Mouse (Mus musculus) right cerebral cortex, postnatal 25 days (tissue): ENCODE data around the gene Serpina3f.
A peak's percentile ranks its signal among the peaks of the same experiment; 100 is the strongest.
"Not testable (repeated sequence)": the region's sequence is repeated elsewhere in the genome, so short reads cannot be mapped to it uniquely, and the experiment has no call there.

Experiments
- DNase-seq: peaks from one replicate; pipeline ENCODE4 v3.0.0; 2022

The Serpina3f gene

DNA sequence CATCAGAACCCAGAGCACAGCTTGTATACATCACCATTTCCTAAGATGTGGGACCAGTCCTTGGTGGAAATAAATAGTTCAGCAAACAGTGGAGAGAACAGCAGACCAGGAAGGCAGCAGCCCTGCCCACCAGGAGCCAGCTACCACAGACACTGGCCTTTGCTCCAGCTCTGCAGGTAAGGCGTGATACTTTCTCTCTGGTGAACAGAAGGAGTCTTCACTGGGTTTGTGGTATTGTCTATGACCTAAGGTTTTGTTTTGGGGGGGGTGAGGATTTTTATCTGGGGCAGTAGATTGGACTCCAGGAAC lies at the start of gene Serpina3f:
Serpina3f (plus strand) TSS at position 100 of the 309 bp plus-strand sequence.
- no peak for DNase-seq

DNA sequence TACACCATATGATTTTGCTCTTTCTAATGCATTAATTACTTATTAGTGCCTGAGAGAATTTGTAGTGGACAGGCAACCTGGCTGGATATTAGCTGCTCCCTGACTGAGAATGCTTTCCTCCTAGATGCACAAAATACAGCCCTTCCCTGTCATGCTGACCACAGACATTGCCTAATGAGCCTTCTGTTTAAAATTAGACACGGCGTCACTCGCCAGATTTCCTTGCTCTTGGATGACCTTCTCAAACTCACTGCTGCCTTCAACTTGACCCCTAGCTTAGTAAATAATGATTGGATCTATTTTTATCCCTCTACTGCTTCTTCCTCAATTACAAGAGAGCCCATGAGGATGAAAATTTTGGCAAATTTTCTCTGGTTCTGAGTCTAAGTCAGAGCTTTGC lies 39.6 kb upstream of the Serpina3f start:
- DNase-seq: no peak

GRCm38 (mm10) chr12:104175636-104176035 lies 38.7 kb upstream of the Serpina3f start:
- DNase-seq: no peak

DNA sequence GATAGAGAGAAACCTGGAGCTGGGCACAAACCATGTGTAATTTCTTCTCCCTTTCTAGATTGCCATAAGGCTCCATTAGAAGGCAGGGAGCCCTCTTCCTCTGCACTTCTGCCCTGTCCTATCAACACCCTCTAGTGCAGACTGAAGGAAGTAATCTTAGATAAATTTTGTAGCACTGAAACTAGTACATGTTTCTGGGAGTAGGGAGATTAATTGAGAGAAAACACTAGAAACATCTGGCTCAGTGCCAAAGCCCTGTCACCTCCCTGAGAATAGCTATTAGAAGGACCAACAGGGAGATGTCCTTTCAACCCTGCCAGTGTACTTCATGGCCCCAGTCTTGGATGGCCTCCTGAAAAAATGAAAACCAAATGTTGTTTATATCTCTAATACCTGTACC lies 35.8 kb upstream of the Serpina3f start:
- DNase-seq: no peak

GRCm38 (mm10) chr12:104178987-104179386 lies 35.4 kb upstream of the Serpina3f start:
- DNase-seq: no peak

GRCm38 (mm10) chr12:104185046-104185445 lies 29.3 kb upstream of the Serpina3f start:
- no peak for DNase-seq

- peak; percentile 16 for DNase-seq
Observed at GRCm38 (mm10) chr12:104186041-104186581, 28.2 kb upstream of the Serpina3f start.

- DNase-seq: no peak
Observed at GRCm38 (mm10) chr12:104189246-104189645, 25.1 kb upstream of the Serpina3f start.

- no peak for DNase-seq
Observed at GRCm38 (mm10) chr12:104190852-104191251, 23.5 kb upstream of the Serpina3f start.

GRCm38 (mm10) chr12:104209149-104209548 lies 5.2 kb upstream of the Serpina3f start:
- no peak for DNase-seq

DNA sequence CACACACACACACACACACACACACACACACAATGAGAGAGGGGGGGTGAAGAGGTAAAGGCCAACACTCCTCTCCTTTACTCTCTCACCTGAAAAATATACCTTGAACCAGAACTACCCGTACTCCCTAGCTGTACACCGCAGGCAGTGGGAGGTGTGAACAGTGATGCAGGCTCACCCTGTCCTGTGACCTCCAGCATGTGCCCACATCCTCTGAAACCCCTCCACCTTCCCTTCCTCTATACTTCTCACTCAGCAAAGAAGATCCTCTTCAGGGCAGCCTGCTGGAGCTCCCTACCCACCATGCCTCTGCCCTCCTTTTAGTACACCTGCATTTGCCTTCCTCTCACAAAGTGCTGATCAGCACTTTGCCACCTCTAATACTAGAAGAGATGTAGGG lies 4.5 kb upstream of the Serpina3f start:
- no peak for DNase-seq

DNA sequence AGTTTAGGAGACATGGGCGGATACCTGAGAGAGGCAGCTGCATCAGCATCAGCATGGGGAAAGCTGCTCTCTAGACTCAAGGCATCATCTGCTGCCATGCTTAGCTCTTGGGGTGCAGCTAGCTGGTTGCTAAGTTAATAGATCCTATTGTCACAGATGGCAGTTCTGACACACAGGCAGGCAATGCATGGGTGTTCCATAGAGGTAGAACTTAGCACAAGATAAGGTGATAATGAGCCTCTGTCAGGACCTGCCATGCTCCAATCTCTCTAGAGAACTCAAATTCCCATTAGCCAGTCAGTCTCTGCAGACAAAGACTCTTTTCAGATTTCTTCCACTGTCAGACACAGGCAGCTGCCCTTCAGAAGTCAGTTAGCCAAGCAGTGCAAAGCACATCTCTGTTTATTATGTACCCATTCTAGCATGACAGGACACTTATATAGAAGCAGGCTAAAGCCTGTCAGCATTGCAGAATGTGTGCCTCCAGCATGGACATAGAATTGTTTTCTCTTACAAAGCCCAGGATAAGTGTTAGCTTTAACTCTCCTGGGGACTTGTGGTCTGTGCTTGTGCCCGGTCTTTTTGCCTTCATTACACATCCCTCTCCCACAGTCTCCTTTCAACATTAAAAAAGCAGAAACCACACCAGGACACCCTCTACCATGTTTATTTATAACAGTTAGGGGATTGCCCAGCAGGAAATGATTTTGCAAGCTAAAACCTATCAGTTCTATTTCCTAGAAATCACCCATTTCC lies 477 bp upstream of the Serpina3f start:
- DNase-seq: no peak

GRCm38 (mm10) chr12:104215249-104215648 lies 905 bp downstream of the Serpina3f start:
- DNase-seq: no peak

- DNase-seq: no peak
Observed at GRCm38 (mm10) chr12:104221616-104222015, 7.3 kb downstream of the Serpina3f start.

DNA sequence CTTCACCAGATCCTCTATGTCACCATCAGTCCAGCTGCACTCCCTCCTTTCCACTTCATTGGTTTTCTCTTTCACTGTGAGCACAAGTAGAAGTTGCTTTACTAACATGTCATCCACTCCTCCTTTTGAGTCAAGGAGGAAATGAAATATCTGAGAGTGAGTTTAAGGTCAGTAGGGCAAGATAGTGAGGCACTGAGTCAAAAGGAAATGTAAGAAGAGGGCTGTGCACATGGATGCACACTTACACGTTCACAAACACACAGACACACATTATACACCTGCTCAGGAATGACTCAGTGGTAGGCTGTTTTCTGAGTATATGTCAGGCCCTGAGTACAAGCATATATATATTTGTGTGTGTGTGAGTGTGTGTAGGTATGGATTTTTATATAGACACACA lies 9.3 kb downstream of the Serpina3f start:
- no peak for DNase-seq

DNA sequence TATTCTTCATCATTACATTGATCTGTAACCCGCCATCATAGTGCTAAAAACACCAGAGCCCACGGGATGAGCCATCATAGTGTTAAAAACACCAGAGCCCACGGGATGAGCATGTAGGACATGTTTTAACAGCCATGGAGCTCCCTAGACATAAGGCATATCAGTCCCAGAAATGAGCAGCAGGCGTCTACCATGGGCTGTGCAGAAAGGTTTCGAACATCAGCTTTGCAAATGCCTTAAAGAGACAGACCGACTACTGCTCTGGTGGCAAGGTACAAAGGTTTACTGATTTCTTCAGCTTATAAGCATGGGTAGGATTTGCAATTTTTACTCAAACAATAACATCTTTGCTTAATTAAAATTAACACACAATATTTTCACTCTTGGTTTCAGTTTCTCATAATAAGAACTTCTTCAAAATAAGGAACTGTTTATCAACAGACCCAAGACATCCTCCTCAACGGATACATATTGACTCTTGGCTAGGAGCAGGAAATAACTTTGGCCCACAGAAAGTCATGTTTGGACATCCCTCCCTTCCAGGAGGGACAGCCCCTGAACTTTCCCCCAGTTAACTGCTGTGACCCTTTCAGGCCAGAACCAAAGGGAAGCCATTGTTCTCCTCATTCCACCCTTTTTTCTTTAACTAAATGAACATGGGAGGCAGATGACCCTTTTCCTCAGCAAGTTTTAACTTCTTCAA lies 10.4 kb downstream of the Serpina3f start:
- DNase-seq: no peak

DNA sequence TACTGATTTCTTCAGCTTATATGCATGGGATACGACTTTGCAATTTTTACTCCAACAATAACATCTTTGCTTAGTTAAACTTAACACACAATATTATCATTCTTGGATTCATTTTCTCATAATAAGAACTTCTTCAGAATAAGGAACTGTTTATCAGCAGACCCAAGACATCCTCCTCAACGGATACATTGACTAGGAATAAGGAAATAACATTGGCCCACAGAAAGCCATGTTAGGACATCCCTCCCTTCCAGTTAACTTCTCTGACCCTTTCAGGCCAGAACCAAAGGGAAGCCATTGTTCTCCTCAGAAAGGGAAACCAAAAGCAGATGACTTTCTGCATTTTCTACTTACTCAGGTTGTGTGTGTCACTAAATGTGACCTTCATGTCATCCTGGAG lies 16.4 kb downstream of the Serpina3f start:
- DNase-seq: no peak

DNA sequence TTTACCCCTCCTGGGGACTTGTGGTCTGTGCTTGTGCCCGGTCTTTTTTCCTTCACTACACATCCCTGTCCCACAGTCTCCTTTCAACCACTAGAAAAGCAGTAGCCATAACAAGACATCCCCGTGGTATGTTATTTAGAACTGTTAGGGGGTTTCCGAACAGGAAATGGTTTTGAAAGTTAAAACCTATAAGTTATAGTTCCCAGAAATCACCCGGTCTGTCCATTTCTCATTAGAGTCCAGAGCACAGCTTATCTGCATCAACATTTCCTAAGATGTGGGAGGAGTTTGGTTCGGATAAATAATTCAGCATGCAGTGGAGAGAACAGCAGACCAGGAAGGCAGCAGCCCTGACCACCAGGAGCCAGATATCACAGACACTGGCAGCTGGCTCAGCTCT lies 21.6 kb downstream of the Serpina3f start, which contains the start of gene Serpina3g:
Serpina3g (plus strand) TSS at position 331 of the 400 bp plus-strand sequence.
- no peak for DNase-seq

- not testable (repeated sequence) for DNase-seq
Observed at GRCm38 (mm10) chr12:104238048-104238447, 23.7 kb downstream of the Serpina3f start.

- no peak for DNase-seq
Observed at GRCm38 (mm10) chr12:104243307-104243706, 29.0 kb downstream of the Serpina3f start.

GRCm38 (mm10) chr12:104245092-104245491 lies 30.7 kb downstream of the Serpina3f start:
- DNase-seq: peak; percentile 23

- peak; percentile 14 for DNase-seq
Observed at GRCm38 (mm10) chr12:104245595-104245994, 31.3 kb downstream of the Serpina3f start.

DNA sequence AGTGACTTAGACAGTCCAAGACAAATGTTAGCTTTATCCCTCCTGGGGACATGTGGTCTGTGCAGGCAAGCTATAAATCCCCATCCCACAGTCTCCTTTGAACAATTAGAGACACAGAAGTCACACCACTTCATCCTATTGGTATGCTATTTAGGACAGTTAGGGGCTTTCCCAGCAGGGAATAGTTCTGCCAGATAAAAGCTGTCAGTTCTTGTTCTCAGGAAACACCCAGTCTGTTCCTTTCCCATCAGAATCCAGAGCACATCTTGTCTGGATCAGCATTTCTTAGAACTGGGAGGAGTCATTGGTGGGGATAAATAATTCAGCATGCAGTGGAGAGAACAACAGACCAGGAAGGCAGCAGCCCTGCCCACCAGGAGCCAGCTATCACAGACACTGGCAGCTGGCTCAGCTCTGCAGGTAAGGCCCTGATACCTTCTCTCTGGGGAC lies 33.2 kb downstream of the Serpina3f start:
- no peak for DNase-seq

- peak; percentile 10 for DNase-seq
Observed at GRCm38 (mm10) chr12:104248231-104248630, 33.9 kb downstream of the Serpina3f start.
